Mouse (Mus musculus) midbrain, embryonic 15.5 days (tissue): ENCODE measurements around the gene Atp6v0e. TPM values are rescaled to one million over a fixed set of nuclear protein-coding genes. Genes with fewer than 3 reads are reported as not detected.

Experiments used
- ATAC-seq: fragments of 200-750 bp; cut with Nextera tagmentation; replicated peaks from 2 replicates; pipeline ENCODE4 v1.8.0; 2017; ENCODE audit warnings: moderate TSS enrichment
- H3K27ac ChIP-seq: fragments of 300-500 bp; sonication (generic); 2 replicates; pipeline ENCODE4 v1.5.1; 2015; ENCODE audit warnings: mild to moderate bottlenecking, inconsistent platforms
- H3K27me3 ChIP-seq: fragments of 300-500 bp; sonication (generic); replicated peaks from 2 replicates; pipeline ENCODE4 v1.6.1; 2015; ENCODE audit warnings: inconsistent platforms
- H3K36me3 ChIP-seq: fragments of 300-500 bp; sonication (generic); replicated peaks from 2 replicates; pipeline ENCODE4 v1.6.1; 2015; ENCODE audit warnings: inconsistent platforms
- H3K4me1 ChIP-seq: fragments of 300-500 bp; sonication (generic); 2 replicates; pipeline ENCODE4 v1.6.1; 2015; ENCODE audit warnings: inconsistent platforms
- H3K4me2 ChIP-seq: fragments of 300-500 bp; sonication (generic); 2 replicates; pipeline ENCODE4 v1.6.1; 2015; ENCODE audit warnings: inconsistent platforms, mild to moderate bottlenecking, moderate library complexity
- H3K4me3 ChIP-seq: fragments of 300-500 bp; sonication (generic); 2 replicates; pipeline ENCODE4 v1.5.1; 2015; ENCODE audit warnings: mild to moderate bottlenecking, inconsistent platforms
- H3K9ac ChIP-seq: fragments of 300-500 bp; sonication (generic); 2 replicates; pipeline ENCODE4 v1.6.1; 2015; ENCODE audit warnings: mild to moderate bottlenecking, inconsistent platforms
- H3K9me3 ChIP-seq: fragments of 300-500 bp; sonication (generic); 2 replicates; pipeline ENCODE4 v1.6.1; 2016; ENCODE audit warnings: inconsistent platforms
- WGBS: fragments of 180-500 bp; shearing (Covaris S2); methylation state at CpG from one replicate; pipeline ENCODE4 v1.1.7; 2015; ENCODE audit warnings: mixed read lengths; 5-methylcytosine and 5-hydroxymethylcytosine counted together
- polyA plus RNA-seq: library from polyadenylated mRNA; unstranded; fragments of >200 nt; fragmentation: Nextera tagmentation; extraction: Ambion mirVana; gene quantifications from 2 replicates; pipeline ENCODE4 v1.2.1, GENCODE M21; 2015

Atp6v0e gene
- polyA plus RNA-seq, 1 experiment from 2014 or later: 82.7 TPM

GRCm38 (mm10) chr17:26710049-26710448, 47.0 kb downstream of the Atp6v0e start:
- Histone ChIP-seq H3K4me2 (no peak overlapping the region), H3K27me3 (no peaks in the 10 kb centered on the region), H3K4me3 (no peak overlapping the region), H3K36me3 (no peaks in the 10 kb centered on the region), H3K9me3 (no peaks in the 10 kb centered on the region), H3K9ac (no peak overlapping the region), H3K4me1 (peaks cover 17% of the 10 kb centered on the region), H3K27ac (no peak overlapping the region)
- WGBS: 51% methylated on average over 6 of the region's 6 CpGs
- no peak for ATAC-seq

- Histone ChIP-seq H3K4me1 (peaks cover 12% of the 10 kb centered on the region), H3K4me2 (peak within 1 kb of the TSS; percentile 71), H3K4me3 (peak within 1 kb of the TSS; percentile 64), H3K27me3 (no peaks in the 10 kb centered on the region), H3K36me3 (no peaks in the 10 kb centered on the region), H3K9me3 (no peaks in the 10 kb centered on the region), H3K9ac (peak within 1 kb of the TSS; percentile 67), H3K27ac (peak within 1 kb of the TSS; percentile 85)
- peak; percentile 86 for ATAC-seq
- 0% methylated on average over 41 of the region's 41 CpGs for WGBS
These were observed 52.3 kb downstream of the Atp6v0e start, which contains the start of gene Crebrf for GRCm38 (mm10) chr17:26715271-26715758. Gene Crebrf, plus strand, starts transcription at chr17:26715650.

- H3K4me1 ChIP-seq: peaks cover 10% of the 10 kb centered on the region
- H3K36me3 ChIP-seq: no peaks in the 10 kb centered on the region
- peak overlapping the region; percentile 83 for H3K27ac ChIP-seq
- under 1% methylated on average over 71 of the region's 75 CpGs for WGBS
- peak overlapping the region; percentile 71 for H3K4me2 ChIP-seq
- H3K4me3 ChIP-seq: peak overlapping the region; percentile 64
- H3K9me3 ChIP-seq: no peaks in the 10 kb centered on the region
- peak; percentile 98 for ATAC-seq
- peak overlapping the region; percentile 67 for H3K9ac ChIP-seq
- no peaks in the 10 kb centered on the region for H3K27me3 ChIP-seq
These were observed 53.1 kb downstream of the Atp6v0e start for GRCm38 (mm10) chr17:26715916-26716717.

DNA sequence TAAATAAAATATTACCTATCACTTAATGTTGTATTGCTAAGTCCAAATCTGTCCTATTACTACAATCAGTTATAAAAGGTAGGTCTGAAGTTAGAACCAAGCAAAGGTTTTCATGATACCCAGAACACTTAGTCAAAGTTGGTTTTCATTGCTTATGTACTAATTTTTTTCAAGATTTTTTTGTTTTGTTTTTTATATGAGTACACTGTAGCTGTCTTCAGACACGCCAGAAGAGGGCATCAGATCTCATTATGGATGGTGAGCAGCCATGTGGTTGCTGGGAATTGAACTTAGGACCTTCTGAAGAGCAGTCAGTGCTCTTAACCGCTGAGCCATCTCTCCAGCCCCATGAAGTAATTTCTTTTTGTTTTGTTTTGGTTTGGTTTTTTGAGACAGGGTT, 54.8 kb downstream of the Atp6v0e start:
- H3K27ac ChIP-seq: no peak overlapping the region
- H3K27me3 ChIP-seq: no peaks in the 10 kb centered on the region
- no peaks in the 10 kb centered on the region for H3K9me3 ChIP-seq
- H3K4me1 ChIP-seq: peaks cover 10% of the 10 kb centered on the region
- ATAC-seq: no peak
- no peak overlapping the region for H3K4me3 ChIP-seq
- H3K9ac ChIP-seq: no peak overlapping the region
- H3K36me3 ChIP-seq: no peaks in the 10 kb centered on the region
- H3K4me2 ChIP-seq: no peak overlapping the region
- WGBS: 57% methylated on average over 2 of the region's 2 CpGs

DNA sequence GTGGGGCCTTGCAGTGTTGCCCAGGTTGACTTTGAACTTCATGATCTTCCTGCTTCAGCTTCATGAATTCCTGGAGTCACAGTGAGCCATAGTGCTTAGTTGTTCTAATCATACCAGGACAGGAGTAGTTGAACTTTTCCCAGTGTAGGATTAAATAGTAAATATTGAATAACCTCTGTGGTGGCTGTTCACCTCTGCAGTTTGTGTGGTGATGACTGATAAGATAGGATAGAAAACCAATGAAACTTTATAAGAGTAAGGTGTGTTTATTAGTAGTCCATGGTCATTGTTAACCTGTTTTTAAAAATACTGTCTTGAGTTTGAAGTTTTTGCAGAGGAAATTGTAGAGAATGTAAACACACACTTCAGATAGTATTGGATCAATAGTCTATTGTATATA, 56.4 kb downstream of the Atp6v0e start:
- H3K4me3 ChIP-seq: no peak overlapping the region
- H3K4me2 ChIP-seq: no peak overlapping the region
- no peak for ATAC-seq
- peaks cover 6% of the 10 kb centered on the region for H3K4me1 ChIP-seq
- no peak overlapping the region for H3K9ac ChIP-seq
- H3K9me3 ChIP-seq: no peaks in the 10 kb centered on the region
- no peak overlapping the region for H3K27ac ChIP-seq
- H3K27me3 ChIP-seq: no peaks in the 10 kb centered on the region
- H3K36me3 ChIP-seq: no peaks in the 10 kb centered on the region

DNA sequence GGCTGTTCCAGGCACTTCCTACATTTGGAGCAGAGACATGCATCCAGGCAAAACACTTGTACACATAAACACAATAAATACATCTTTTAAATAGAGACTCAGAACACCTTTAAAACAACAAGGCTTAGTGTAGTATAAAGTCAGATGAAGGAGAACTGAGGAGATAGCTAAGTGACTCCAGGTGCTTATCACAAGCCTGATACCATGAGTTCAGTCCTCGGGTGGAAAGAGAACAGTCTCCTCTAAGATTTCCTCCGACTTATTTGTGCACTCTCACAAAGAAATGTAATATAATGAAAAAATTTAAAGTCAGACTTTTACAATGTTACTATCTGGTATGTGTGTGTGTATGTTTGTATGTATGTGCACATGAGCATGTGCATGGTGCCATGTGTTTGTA, 58.8 kb downstream of the Atp6v0e start:
- H3K27ac ChIP-seq: no peak overlapping the region
- H3K36me3 ChIP-seq: no peaks in the 10 kb centered on the region
- H3K27me3 ChIP-seq: no peaks in the 10 kb centered on the region
- H3K4me2 ChIP-seq: no peak overlapping the region
- H3K9me3 ChIP-seq: no peaks in the 10 kb centered on the region
- 73% methylated on average over 2 of the region's 2 CpGs for WGBS
- no peak overlapping the region for H3K4me3 ChIP-seq
- ATAC-seq: no peak
- H3K9ac ChIP-seq: no peak overlapping the region
- H3K4me1 ChIP-seq: no peaks in the 10 kb centered on the region; the same call in 1 of the 2 replicates

DNA sequence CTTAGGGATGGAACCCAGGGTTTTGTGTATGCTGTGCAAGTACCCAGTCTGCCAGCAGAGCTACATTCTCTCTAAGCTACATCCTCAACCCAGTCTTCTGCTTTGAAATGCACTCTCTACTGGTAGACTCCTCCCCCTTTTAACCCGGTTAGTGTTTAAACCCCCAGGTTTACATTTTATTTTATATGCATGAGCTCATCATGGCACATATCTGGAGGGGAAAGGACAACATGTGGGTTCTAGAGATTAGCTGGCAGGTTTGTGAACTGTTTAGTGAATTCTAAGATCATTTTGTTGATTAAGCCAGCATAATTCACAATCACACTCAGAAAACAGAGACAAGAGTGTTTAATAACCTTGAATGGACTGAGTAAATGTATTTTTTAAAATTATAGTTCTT, 61.8 kb downstream of the Atp6v0e start:
- Histone ChIP-seq H3K9ac (no peak overlapping the region), H3K27me3 (no peaks in the 10 kb centered on the region), H3K9me3 (no peaks in the 10 kb centered on the region), H3K36me3 (no peaks in the 10 kb centered on the region), H3K4me2 (no peak overlapping the region), H3K4me1 (no peaks in the 10 kb centered on the region), H3K27ac (no peak overlapping the region), H3K4me3 (no peak overlapping the region)
- no peak for ATAC-seq
- 43% methylated on average over 1 of the region's 1 CpGs for WGBS

GRCm38 (mm10) chr17:26726674-26727073, 63.6 kb downstream of the Atp6v0e start:
- no peaks in the 10 kb centered on the region for H3K27me3 ChIP-seq
- H3K4me2 ChIP-seq: no peak overlapping the region
- no peak overlapping the region for H3K4me3 ChIP-seq
- no peaks in the 10 kb centered on the region for H3K4me1 ChIP-seq
- H3K27ac ChIP-seq: no peak overlapping the region
- 86% methylated on average over 1 of the region's 1 CpGs for WGBS
- ATAC-seq: no peak
- H3K9me3 ChIP-seq: no peaks in the 10 kb centered on the region
- no peak overlapping the region for H3K9ac ChIP-seq
- H3K36me3 ChIP-seq: no peaks in the 10 kb centered on the region

- Histone ChIP-seq H3K4me3 (no peak overlapping the region), H3K36me3 (no peaks in the 10 kb centered on the region), H3K9ac (no peak overlapping the region), H3K27me3 (no peaks in the 10 kb centered on the region), H3K4me2 (no peak overlapping the region), H3K27ac (no peak overlapping the region), H3K9me3 (no peaks in the 10 kb centered on the region), H3K4me1 (no peaks in the 10 kb centered on the region)
- no peak for ATAC-seq
- 64% methylated on average over 3 of the region's 3 CpGs for WGBS
These were observed 64.2 kb downstream of the Atp6v0e start for GRCm38 (mm10) chr17:26727110-26727755.

GRCm38 (mm10) chr17:26742581-26742980, 79.5 kb downstream of the Atp6v0e start:
- ATAC-seq: no peak
- Histone ChIP-seq H3K36me3 (peaks cover 5% of the 10 kb centered on the region; the same call in 1 of the 2 replicates), H3K4me2 (no peak overlapping the region), H3K4me3 (no peak overlapping the region), H3K9ac (no peak overlapping the region), H3K27ac (no peak overlapping the region), H3K4me1 (no peaks in the 10 kb centered on the region), H3K27me3 (no peaks in the 10 kb centered on the region), H3K9me3 (no peaks in the 10 kb centered on the region)
- WGBS: 54% methylated on average over 4 of the region's 4 CpGs

DNA sequence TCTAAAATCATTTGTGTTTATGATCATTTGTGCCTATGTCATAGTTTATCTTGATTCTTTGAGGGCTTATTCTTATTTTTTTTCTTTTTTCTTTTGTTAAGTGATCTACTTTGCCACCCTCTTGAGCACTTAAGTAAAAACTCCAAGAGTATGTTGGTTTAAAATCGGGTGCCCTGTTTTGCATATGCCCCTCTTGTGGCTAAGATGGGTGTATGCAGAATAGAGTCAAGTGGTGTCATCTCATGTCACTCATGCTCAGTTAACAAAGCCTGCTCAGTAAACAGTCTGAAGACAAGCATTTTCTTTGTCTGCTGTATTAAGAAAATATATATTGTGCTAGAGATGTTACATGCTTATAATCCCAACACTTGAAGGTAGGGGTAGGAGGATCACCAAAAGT, 80.3 kb downstream of the Atp6v0e start:
- H3K4me2 ChIP-seq: no peak overlapping the region
- H3K4me1 ChIP-seq: no peaks in the 10 kb centered on the region
- H3K4me3 ChIP-seq: no peak overlapping the region
- peaks cover 5% of the 10 kb centered on the region; the same call in 1 of the 2 replicates for H3K36me3 ChIP-seq
- ATAC-seq: no peak
- no peak overlapping the region for H3K27ac ChIP-seq
- no peaks in the 10 kb centered on the region for H3K9me3 ChIP-seq
- H3K9ac ChIP-seq: no peak overlapping the region
- H3K27me3 ChIP-seq: no peaks in the 10 kb centered on the region
- 74% methylated on average over 1 of the region's 1 CpGs for WGBS
